Mouse (Mus musculus) liver, embryonic 14.5 days (tissue): Measurements from ENCODE around the gene Osbpl10.
"Not testable (repeated sequence)": the region's sequence is repeated elsewhere in the genome, so short reads cannot be mapped to it uniquely, and the experiment has no call there.

Experiments
- CTCF ChIP-seq: IDR thresholded peaks from 2 replicates; pipeline ENCODE4 v1.5.1; 2016; ENCODE audit warnings: antibody characterized with exemption, low read depth, control low read depth
- EP300 ChIP-seq: IDR thresholded peaks from 2 replicates; pipeline ENCODE4 v1.6.1; 2016; ENCODE audit warnings: antibody characterized with exemption, low read depth

DNA sequence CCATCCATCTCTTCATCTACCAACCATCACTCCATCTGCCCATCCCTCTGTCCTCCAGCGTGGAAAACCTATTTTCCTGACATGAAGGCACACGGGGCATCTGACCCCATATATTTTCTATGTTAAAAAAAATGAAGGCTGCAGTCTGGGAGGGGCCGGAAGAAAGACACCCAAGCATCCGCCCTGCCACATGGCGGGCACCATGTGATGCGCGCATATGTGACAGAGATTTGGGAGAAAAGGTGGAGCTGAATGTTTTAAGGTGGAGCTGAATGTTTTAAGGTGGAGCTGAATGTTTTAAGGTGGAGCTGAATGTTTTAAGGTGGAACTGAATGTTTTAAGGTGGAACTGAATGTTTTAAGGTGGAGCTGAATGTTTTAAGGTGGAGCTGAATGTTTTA is 12.1 kb upstream of the Osbpl10 start:
- not testable (repeated sequence) for TF ChIP-seq CTCF, EP300
